Mouse (Mus musculus) kidney, embryonic 15.5 days (tissue): ENCODE data around the gene Junb. TPM values are rescaled to one million over a fixed set of nuclear protein-coding genes. Genes with fewer than 3 reads are reported as not detected.

Experiments used
- ATAC-seq: fragments of 200-750 bp; cut with Nextera tagmentation; replicated peaks from 2 replicates; pipeline ENCODE4 v1.8.0; 2017; ENCODE audit warnings: moderate TSS enrichment; ENCODE audit not compliant: low FRiP score
- H3K27ac ChIP-seq: fragments of 300-500 bp; sonication (generic); 2 replicates; pipeline ENCODE4 v1.5.1; 2015; ENCODE audit warnings: mild to moderate bottlenecking, inconsistent platforms
- H3K27me3 ChIP-seq: fragments of 300-500 bp; sonication (generic); 2 replicates; pipeline ENCODE4 v1.6.1; 2015; ENCODE audit warnings: inconsistent platforms
- H3K36me3 ChIP-seq: fragments of 300-500 bp; sonication (generic); 2 replicates; pipeline ENCODE4 v1.6.1; 2015; ENCODE audit warnings: inconsistent platforms
- H3K4me1 ChIP-seq: fragments of 300-500 bp; sonication (generic); 2 replicates; pipeline ENCODE4 v1.6.1; 2015; ENCODE audit warnings: inconsistent platforms
- H3K4me2 ChIP-seq: fragments of 300-500 bp; sonication (generic); 2 replicates; pipeline ENCODE4 v1.6.1; 2015; ENCODE audit warnings: moderate library complexity, mild to moderate bottlenecking, inconsistent platforms
- H3K4me3 ChIP-seq: fragments of 300-500 bp; sonication (generic); replicated peaks from 2 replicates; pipeline ENCODE4 v1.5.1; 2015; ENCODE audit warnings: mild to moderate bottlenecking, inconsistent platforms
- H3K9ac ChIP-seq: fragments of 300-500 bp; sonication (generic); 2 replicates; pipeline ENCODE4 v1.6.1; 2015; ENCODE audit warnings: mild to moderate bottlenecking, inconsistent platforms
- H3K9me3 ChIP-seq: fragments of 300-500 bp; sonication (generic); replicated peaks from 2 replicates; pipeline ENCODE4 v1.6.1; 2016; ENCODE audit warnings: inconsistent platforms
- WGBS: fragments of 180-500 bp; shearing (Covaris S2); methylation state at CpG from one replicate; pipeline ENCODE4 v1.1.7; 2015; ENCODE audit warnings: mixed read lengths; 5-methylcytosine and 5-hydroxymethylcytosine counted together
- polyA plus RNA-seq: library from polyadenylated mRNA; unstranded; fragments of >200 nt; fragmentation: Nextera tagmentation; extraction: Ambion mirVana; gene quantifications from 2 replicates; pipeline ENCODE4 v1.2.1, GENCODE M21; 2015

The Junb gene
- polyA plus RNA-seq, 1 experiment from 2014 or later: 9.6 TPM

DNA sequence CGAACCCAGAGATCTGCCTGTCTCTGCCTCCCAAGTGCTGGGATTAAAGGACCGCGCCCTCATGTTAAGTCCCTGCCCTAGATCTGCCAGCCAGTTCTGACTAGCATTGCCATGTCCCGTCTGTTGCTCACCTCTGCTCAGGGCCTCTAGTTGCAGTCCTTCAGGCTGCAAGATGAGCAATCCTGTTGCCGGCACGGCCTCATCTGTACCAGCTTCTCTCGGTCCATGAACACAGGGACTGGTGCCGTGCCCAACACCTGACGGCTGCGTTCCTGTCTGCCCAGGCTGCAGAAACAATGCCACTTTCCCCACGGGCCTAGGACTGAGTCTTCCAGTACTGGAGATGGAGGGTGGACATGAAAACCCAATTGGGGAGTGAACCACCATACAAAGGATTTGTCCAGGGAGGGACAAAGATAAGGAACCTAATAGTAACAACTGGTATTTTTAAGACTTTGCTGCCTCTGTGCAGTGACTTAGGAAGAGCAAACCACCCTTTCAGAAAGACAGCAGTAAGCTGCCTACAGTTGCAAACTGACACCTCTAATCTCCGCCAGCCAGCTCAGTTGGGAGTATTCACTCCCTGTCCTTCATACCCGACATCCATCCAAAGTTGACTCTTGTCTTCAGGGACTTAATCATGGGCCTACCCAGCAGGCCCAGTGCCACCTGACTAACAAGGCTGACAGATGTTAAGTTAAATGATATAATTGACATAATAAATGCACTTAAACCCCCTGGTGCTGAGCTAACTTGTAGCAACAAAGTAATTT, 10.8 kb downstream of the Junb start:
- Histone ChIP-seq H3K9me3 (no peaks in the 10 kb centered on the region), H3K4me3 (no peak overlapping the region), H3K36me3 (peaks cover 31% of the 10 kb centered on the region), H3K27ac (peak overlapping the region; percentile 93; the same call in 1 of the 2 replicates), H3K4me2 (0 out of 2 replicates have a peak overlapping the region, but pooled peaks have one; percentile 83), H3K9ac (no peak overlapping the region), H3K27me3 (no peaks in the 10 kb centered on the region), H3K4me1 (peaks cover 48% of the 10 kb centered on the region)
- whole genome bisulfite sequencing: 89% methylated on average over 13 of the region's 13 CpGs
- ATAC-seq: no peak

DNA sequence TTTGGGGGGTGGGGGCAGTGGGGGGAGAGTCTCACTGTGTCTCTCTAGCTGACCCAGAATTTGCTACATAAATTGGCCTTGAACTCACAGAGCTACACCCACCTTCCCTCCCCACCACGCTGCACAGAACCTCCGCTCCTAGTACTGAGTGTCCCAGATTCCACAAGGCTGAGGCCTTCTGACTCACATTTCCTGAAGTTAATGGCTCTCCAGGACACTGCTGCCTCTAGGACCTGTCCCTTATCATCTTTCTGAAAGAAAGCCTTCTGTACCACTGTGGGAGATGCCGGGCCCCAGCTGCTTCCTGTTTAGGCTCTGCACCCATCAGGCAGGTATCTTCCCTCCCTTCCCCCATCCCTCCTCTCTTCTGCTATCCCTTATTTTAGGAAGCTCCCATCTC, 11.9 kb downstream of the Junb start:
- 38% methylated on average over 3 of the region's 3 CpGs for WGBS
- no peak overlapping the region for H3K9ac ChIP-seq

DNA sequence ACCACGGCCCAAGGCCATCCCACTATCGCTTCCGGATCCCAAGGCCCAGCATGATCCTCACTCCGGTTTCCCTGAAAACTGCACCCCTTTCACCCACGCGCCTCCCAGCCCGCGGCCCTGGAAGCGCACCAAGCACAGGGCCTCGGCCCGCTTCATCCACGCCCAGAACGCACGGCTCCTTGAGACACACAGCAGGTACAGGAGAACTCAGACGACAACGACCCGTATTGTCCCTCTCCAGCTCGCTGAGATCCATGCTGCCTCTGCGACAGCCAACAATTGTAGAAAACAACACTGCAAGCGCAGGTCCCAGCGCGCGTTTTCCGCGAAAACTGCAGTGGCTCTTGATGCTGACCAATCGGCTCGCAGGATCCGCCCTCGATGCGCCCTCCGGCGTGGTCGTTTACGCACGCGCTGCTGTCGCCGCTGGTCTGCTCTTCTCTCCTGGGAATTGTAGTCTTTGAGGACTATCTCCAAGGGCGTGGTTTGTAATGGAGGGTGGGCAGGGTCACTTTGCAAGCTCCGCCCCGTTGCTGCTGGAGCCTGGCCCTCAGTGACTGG, 12.7 kb downstream of the Junb start:
- Histone ChIP-seq H3K36me3 (peaks cover 30% of the 10 kb centered on the region), H3K4me2 (peak overlapping the region; percentile 80), H3K27ac (peak overlapping the region; percentile 86), H3K4me3 (peak overlapping the region; percentile 70), H3K9me3 (no peaks in the 10 kb centered on the region), H3K4me1 (peaks cover 42% of the 10 kb centered on the region), H3K9ac (peak overlapping the region; percentile 52), H3K27me3 (no peaks in the 10 kb centered on the region)
- peak; percentile 89 for ATAC-seq
- 1% methylated on average over 41 of the region's 41 CpGs for WGBS

More for the DNA sequence above, 11.9 kb downstream of the Junb start:
- no peaks in the 10 kb centered on the region for H3K27me3 ChIP-seq
- peak overlapping the region; percentile 80 for H3K4me2 ChIP-seq
- no peak for ATAC-seq
- H3K4me1 ChIP-seq: peaks cover 48% of the 10 kb centered on the region
- peak overlapping the region; percentile 70; the same call in 1 of the 2 replicates for H3K4me3 ChIP-seq
- peaks cover 30% of the 10 kb centered on the region for H3K36me3 ChIP-seq
- no peaks in the 10 kb centered on the region for H3K9me3 ChIP-seq
- peak overlapping the region; percentile 86 for H3K27ac ChIP-seq

DNA sequence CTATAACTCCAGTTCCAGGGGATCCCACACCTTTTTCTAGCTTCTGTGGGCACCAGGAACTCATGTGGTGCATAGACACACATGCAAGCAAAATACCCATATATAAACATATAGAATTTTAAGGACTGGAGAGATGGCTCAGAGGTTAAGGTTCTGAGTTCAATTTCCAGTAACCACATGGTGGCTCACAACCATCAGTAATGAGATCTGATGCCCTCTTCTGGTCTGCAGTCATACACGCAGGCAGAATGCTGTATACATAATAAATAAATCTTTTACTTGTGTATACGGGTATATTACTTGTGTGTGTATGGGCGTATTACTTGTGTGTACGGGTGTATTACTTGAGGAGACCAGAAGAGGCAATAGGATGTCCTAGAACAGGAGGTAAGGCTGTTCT, 14.6 kb downstream of the Junb start:
- 86% methylated on average over 4 of the region's 4 CpGs for WGBS
- ATAC-seq: no peak
- no peak overlapping the region for H3K9ac ChIP-seq
- no peaks in the 10 kb centered on the region for H3K9me3 ChIP-seq
- no peaks in the 10 kb centered on the region for H3K27me3 ChIP-seq
- H3K4me1 ChIP-seq: peaks cover 36% of the 10 kb centered on the region
- H3K36me3 ChIP-seq: peaks cover 44% of the 10 kb centered on the region
- H3K27ac ChIP-seq: no peak overlapping the region
- H3K4me3 ChIP-seq: no peak overlapping the region
- no peak overlapping the region for H3K4me2 ChIP-seq

DNA sequence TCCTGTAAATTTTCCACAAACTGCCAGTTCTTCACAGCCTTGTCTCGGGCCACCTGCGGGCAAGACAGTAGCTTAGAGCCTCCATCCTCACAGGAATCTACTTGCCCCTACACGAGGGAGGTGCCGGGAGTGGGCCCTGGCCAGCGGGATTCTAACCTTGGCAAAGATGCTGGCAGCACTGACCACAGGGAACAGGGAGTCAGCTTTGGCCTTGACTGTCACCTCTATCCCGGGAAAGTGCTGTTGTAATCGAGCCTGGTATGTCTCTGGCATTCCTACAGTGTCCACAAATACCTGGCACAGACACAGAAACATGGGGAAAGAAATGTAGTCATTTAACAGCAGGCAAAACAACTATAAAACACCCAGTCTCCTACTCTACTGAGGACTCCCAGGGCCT, 18.7 kb downstream of the Junb start:
- no peaks in the 10 kb centered on the region for H3K9me3 ChIP-seq
- WGBS: 91% methylated on average over 7 of the region's 7 CpGs
- H3K9ac ChIP-seq: no peak overlapping the region
- H3K4me3 ChIP-seq: no peak overlapping the region
- H3K36me3 ChIP-seq: peaks cover 71% of the 10 kb centered on the region
- H3K4me1 ChIP-seq: peaks cover 6% of the 10 kb centered on the region
- no peak overlapping the region for H3K4me2 ChIP-seq
- H3K27me3 ChIP-seq: no peaks in the 10 kb centered on the region
- no peak for ATAC-seq
- H3K27ac ChIP-seq: no peak overlapping the region

DNA sequence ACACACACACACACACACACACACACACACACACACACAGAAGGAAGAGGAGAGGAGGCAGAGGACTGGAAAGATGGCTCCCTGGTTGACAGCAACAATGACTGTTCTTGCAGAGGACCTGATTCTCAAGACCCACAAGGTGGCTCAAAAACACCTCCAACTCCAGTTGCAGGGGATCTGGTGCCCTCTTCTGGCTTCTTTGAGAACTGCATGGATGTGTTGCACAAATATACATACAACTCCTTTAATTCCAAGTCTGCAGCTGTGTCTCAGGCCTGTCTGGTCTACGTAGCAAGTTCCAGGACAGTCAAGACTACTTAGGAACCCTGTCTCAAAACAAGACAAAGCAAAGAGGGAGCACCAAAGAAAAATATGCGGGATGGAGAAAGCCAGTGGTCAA, 21.8 kb downstream of the Junb start:
- H3K27ac ChIP-seq: no peak overlapping the region
- peaks cover 20% of the 10 kb centered on the region for H3K27me3 ChIP-seq
- no peak overlapping the region for H3K9ac ChIP-seq
- H3K4me3 ChIP-seq: no peak overlapping the region
- 53% methylated on average over 2 of the region's 2 CpGs for WGBS
- peaks cover 51% of the 10 kb centered on the region for H3K36me3 ChIP-seq
- no peaks in the 10 kb centered on the region for H3K4me1 ChIP-seq
- no peak for ATAC-seq
- no peaks in the 10 kb centered on the region for H3K9me3 ChIP-seq
- no peak overlapping the region for H3K4me2 ChIP-seq

DNA sequence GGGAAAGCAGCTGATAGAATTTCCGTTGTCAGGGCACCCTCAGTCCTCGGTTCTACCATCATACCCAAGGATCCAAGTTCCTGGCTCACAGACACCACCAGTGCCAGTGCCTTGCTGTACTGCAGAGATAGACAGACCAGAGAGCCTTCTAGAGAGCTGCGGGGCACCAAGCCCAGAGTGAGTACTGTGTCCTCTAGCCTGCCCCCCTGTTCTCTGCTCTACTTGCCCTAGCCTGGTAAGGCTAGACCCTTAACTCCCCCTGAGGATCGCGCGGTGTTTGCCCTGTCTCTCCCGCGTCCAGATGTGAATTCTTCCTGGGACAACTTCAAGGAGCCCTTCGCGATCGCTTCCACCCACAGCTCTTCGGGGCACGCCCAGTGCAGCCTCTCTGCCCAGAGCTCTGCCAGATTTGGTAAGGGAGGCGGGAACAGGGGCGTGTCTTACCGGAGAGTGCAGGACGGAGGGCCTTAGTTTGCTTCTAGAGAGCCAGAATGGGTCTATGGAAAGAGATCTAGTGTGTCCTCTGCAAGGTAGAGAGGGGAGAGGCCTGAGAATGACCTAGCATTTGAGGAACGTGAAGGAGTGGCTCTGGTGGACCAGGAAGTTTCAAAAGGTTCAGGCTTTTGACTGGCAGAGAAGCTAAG, 25.8 kb downstream of the Junb start:
- Histone ChIP-seq H3K4me1 (no peaks in the 10 kb centered on the region), H3K9ac (no peak overlapping the region), H3K27me3 (peaks cover 54% of the 10 kb centered on the region), H3K27ac (no peak overlapping the region), H3K9me3 (no peaks in the 10 kb centered on the region), H3K36me3 (peaks cover 15% of the 10 kb centered on the region), H3K4me2 (no peak overlapping the region), H3K4me3 (no peak overlapping the region)
- WGBS: 6% methylated on average over 18 of the region's 18 CpGs
- no peak for ATAC-seq

DNA sequence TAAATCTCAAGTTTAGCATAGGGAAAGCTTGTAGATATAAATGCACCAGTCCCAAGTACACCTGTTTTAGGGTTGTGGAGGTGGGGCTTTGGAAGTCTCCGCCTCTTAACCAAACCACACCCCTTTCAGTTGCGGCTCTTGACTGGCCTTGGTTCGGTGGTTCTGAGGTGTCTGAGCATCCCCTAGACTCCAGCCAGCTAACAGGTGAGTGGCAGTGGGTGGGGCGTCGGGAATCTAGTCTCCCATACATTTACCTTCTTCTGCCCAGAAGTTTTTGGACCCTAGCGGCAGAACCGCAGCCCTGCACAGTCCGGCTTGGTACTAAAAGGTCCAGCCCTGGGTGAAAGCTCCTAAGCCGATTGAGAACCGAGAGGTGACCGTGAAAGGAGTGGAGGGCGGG, 28.8 kb downstream of the Junb start:
- Histone ChIP-seq H3K4me1 (peaks cover 15% of the 10 kb centered on the region), H3K4me2 (no peak overlapping the region), H3K36me3 (no peaks in the 10 kb centered on the region), H3K27ac (no peak overlapping the region), H3K4me3 (no peak overlapping the region), H3K9me3 (no peaks in the 10 kb centered on the region), H3K27me3 (peaks cover 82% of the 10 kb centered on the region), H3K9ac (no peak overlapping the region)
- 21% methylated on average over 12 of the region's 12 CpGs for WGBS
- no peak for ATAC-seq

DNA sequence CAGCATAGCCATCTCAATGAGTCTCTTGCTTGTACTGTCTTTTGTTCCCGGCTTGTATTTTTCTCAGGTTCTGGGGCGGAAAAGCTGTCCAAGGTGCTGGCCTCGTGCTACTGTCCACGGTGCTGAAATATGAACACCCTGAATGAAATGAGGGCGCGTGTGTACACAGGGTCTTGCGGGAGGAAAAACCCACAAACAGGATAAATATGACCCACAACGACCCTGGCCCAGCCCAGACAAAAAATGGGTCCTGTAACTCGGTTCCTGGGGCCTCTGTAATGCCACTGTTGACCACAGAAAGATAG, 31.3 kb downstream of the Junb start:
- no peak overlapping the region for H3K4me3 ChIP-seq
- H3K9ac ChIP-seq: no peak overlapping the region
- H3K4me1 ChIP-seq: peaks cover 20% of the 10 kb centered on the region
- H3K9me3 ChIP-seq: no peaks in the 10 kb centered on the region
- H3K4me2 ChIP-seq: no peak overlapping the region
- no peak overlapping the region for H3K27ac ChIP-seq
- H3K36me3 ChIP-seq: no peaks in the 10 kb centered on the region
- 14% methylated on average over 9 of the region's 9 CpGs for WGBS
- no peak for ATAC-seq
- peaks cover 88% of the 10 kb centered on the region for H3K27me3 ChIP-seq

DNA sequence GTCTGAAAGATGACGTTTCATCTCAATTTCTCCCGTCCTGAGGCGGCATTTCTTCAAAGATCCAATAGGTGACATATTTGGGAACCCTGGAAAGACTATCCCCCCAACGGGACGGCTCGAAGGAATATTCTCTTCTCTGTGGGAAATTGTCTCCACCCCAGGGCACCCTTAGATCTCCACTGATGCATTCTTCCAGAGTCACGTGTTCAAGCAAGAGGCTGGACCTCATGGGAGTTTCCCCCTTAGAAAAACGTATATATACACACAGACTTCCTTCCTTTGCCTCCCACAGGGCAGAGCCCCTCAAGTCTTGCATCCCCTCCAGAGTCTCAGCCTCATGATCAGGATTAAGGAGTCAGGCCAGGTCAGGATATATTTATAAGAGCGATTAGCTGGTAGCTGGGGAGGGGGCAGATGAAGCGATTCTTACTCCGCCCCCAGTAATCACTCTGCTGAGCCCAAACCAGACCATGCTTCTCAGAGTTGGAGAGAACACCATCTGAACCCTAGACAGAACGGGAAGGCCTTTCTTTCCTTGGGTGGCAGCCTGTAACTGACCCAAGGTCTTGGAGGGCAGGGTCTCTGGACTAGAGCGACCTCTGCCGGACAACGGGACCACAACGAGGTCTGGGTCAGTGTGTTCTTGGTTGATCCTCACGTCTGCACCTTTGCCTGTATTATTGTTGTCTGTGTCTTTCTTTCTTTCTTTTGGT, 31.8 kb downstream of the Junb start, which contains the start of gene Rtbdn:
TSS of gene Rtbdn (plus strand) at position 464 of the 713 bp plus-strand sequence.
- Histone ChIP-seq H3K27me3 (peaks cover 88% of the 10 kb centered on the region), H3K9me3 (no peaks in the 10 kb centered on the region), H3K4me1 (peaks cover 20% of the 10 kb centered on the region), H3K27ac (no peak within 1 kb of the TSS), H3K4me2 (peak within 1 kb of the TSS; percentile 84), H3K4me3 (peak within 1 kb of the TSS; percentile 48), H3K36me3 (no peaks in the 10 kb centered on the region), H3K9ac (no peak within 1 kb of the TSS)
- WGBS: 7% methylated on average over 17 of the region's 17 CpGs
- no peak for ATAC-seq

DNA sequence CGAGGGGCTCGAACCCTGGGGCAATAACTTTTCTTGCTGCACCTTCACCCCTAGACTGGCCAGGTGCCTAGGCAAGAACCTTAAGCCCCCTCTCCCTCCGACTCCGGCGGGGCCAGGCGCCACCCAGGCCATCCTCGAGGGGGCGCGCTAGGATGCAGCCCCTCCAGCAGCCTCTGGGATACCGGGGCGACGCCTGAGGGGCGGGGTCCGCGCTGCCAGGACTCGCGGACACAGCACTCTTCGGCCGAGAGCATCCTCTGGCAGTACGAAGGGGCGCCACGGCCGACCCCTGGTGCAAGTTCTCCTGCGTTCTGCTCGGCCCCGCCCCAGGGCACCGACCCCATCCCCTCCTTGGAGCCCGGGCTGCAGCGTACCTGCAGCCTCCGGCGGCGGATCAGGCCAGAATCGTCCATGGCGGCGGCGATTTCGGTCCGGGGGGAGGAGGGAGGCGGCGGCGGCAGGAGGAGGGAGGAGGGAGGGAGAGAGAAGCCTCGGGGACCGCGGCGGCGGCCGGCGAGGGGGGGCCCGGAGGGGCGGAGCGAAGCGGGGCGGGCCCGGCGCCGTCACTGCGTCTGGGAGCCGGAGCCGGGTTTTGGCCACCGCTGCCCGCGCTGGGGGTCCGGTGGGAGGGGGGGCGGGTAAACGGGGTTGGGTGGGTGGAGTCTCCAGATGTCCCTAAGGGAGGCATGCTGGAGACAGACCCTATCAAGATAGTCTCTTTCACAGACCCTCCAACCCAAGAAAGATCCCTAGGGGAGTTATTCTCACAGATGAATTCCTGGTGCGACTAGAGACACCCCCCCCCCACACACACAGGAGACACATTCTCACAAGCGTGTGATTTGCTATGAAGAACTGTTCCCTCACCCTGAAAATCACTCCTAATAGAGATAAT, 32.6 kb downstream of the Junb start:
- H3K27me3 ChIP-seq: peaks cover 88% of the 10 kb centered on the region
- H3K4me2 ChIP-seq: peak overlapping the region; percentile 84
- no peak overlapping the region for H3K9ac ChIP-seq
- H3K27ac ChIP-seq: no peak overlapping the region
- peak; percentile 43; the same call in 1 of the 2 replicates for ATAC-seq
- WGBS: under 1% methylated on average over 62 of the region's 67 CpGs
- H3K4me3 ChIP-seq: peak overlapping the region; percentile 48
- H3K36me3 ChIP-seq: no peaks in the 10 kb centered on the region
- H3K4me1 ChIP-seq: peaks cover 20% of the 10 kb centered on the region
- H3K9me3 ChIP-seq: no peaks in the 10 kb centered on the region
